Mouse (Mus musculus) myocyte (in vitro differentiated cells): ENCODE measurements at regions not wholly inside any gene's neighbourhood (a gene's known extent, or its start where the extent isn't known, plus 50 kb on each side); places are given as distances from the start of the nearest gene placed in this dataset.

Source experiments
- CEBPB ChIP-seq: IDR thresholded peaks from 2 replicates; pipeline ENCODE4 v1.6.1; 2011; ENCODE audit warnings: mild to moderate bottlenecking, moderate library complexity; ENCODE audit not compliant: poor library complexity, insufficient read depth, severe bottlenecking
- E2F4 ChIP-seq: IDR thresholded peaks from one replicate; pipeline ENCODE4 v1.6.1; 2011; ENCODE audit warnings: mild to moderate bottlenecking, control low read depth, moderate library complexity; ENCODE audit not compliant: insufficient read depth
- MAX ChIP-seq: IDR thresholded peaks from one replicate; pipeline ENCODE4 v1.6.1; 2011; ENCODE audit warnings: low read depth, mild to moderate bottlenecking, control low read depth
- MYOD1 ChIP-seq, 3 experiments: IDR thresholded peaks; one replicate each; pipeline ENCODE4 v1.6.1; 2011; ENCODE audit warnings: control low read depth in 2 of 3, low read depth in 2 of 3, mild to moderate bottlenecking in 2 of 3, moderate library complexity in 1 of 3; ENCODE audit not compliant: insufficient read length in 2 of 3, control insufficient read depth in 1 of 3
- MYOG ChIP-seq, 3 experiments: IDR thresholded peaks; one replicate each; pipeline ENCODE4 v1.6.1; 2011; ENCODE audit warnings: control low read depth in 2 of 3, low read depth in 2 of 3, mild to moderate bottlenecking in 2 of 3; ENCODE audit not compliant: insufficient read length in 2 of 3, control insufficient read depth in 1 of 3, insufficient read depth in 1 of 3
- POLR2A ChIP-seq: IDR thresholded peaks from one replicate; pipeline ENCODE4 v1.6.1; 2011; ENCODE audit warnings: low read depth, mild to moderate bottlenecking, control low read depth, moderate library complexity; ENCODE audit not compliant: insufficient read length
- POLR2AphosphoS2 ChIP-seq: IDR thresholded peaks from one replicate; pipeline ENCODE4 v1.6.1; 2011; ENCODE audit warnings: low read depth, control low read depth; ENCODE audit not compliant: insufficient read length
- REST ChIP-seq: IDR thresholded peaks from one replicate; pipeline ENCODE4 v1.6.1; 2011; ENCODE audit warnings: mild to moderate bottlenecking, control low read depth, moderate library complexity; ENCODE audit not compliant: insufficient read depth, insufficient read length
- SRF ChIP-seq: IDR thresholded peaks from one replicate; pipeline ENCODE4 v1.6.1; 2011; ENCODE audit warnings: low read depth; ENCODE audit not compliant: control insufficient read depth, insufficient read length
- TCF12 ChIP-seq: IDR thresholded peaks from one replicate; pipeline ENCODE4 v1.6.1; 2011; ENCODE audit warnings: mild to moderate bottlenecking, control low read depth; ENCODE audit not compliant: poor library complexity, insufficient read depth, severe bottlenecking
- TCF3 ChIP-seq: IDR thresholded peaks from one replicate; pipeline ENCODE4 v1.6.1; 2011; ENCODE audit warnings: low read depth, control low read depth; ENCODE audit not compliant: insufficient read length
- USF1 ChIP-seq: IDR thresholded peaks from one replicate; pipeline ENCODE4 v1.6.1; 2011; ENCODE audit warnings: low read depth, mild to moderate bottlenecking, control low read depth, moderate library complexity

DNA sequence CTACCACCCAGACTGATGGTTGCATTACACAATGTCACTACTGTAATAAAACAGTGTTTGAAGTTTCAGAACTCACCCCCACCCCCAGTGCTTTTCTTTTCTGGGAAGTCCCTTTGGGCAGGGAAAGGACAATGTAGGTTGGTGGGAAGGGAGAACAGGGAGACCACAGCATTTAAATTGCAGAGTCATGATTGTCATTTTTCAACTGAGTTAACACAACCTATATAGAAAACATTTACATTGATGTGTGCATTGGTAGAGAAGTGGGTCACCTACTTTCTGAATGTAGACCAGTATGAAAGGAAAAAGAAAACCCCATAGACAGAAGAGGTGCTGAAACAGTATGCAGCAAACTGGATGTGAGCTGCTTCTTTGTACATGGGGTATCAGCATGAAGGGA, 264.0 kb upstream of the Robo2 start:
- TF ChIP-seq REST (no peak), POLR2A (no peak), TCF12 (no peak), CEBPB (no peak), MAX (no peak), USF1 (no peak), POLR2AphosphoS2 (no peak), MYOD1 (IDR thresholded peaks at IDR 0.05; ENCODE audit: control insufficient read depth in 1 of 3, insufficient read length in 2 of 3, low read depth in 2 of 3) (no peak), MYOG (IDR thresholded peaks at IDR 0.05; ENCODE audit: control insufficient read depth in 1 of 3, insufficient read depth in 1 of 3, insufficient read length in 2 of 3, low read depth in 2 of 3) (no peak), E2F4 (no peak), TCF3 (no peak), SRF (no peak)
